Mouse (Mus musculus): ENCODE measurements around the gene Lmcd1. TPM values are rescaled to one million over a fixed set of nuclear protein-coding genes. Genes with fewer than 3 reads are reported as not detected.

Gene Lmcd1
- total RNA-seq, 2 experiments from 2014 or later: 7.3 to 8.4 TPM

DNA sequence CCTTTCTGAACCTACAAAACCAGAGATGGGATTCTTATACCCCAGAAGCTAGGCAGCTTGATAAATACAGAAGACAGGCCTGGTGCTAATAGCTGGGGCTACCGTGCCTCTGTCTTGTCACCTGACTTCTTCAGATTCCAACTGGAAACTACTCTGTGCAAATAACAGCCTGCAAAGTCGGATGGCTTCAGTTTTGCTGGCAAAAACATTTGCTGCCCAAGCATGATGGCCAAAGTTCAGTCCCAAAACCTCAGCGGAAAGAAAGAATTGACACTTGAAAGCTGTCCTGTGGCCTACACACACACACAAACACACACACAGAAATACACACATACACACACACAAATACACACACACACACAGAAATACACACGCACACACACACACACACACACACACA lies 65.5 kb downstream of the Lmcd1 start:
- DNase-seq (ENCODE audit: extremely low spot score in 1 of 2, low spot score in 1 of 2): no peak

GRCm38 (mm10) chr6:112350452-112350851 lies 76.9 kb downstream of the Lmcd1 start:
- no peak for DNase-seq (ENCODE audit: extremely low spot score in 1 of 2, low spot score in 1 of 2)

- DNase-seq (ENCODE audit: extremely low spot score in 1 of 2, low spot score in 1 of 2): no peak
Measured at GRCm38 (mm10) chr6:112359341-112359740, 85.8 kb downstream of the Lmcd1 start.

DNA sequence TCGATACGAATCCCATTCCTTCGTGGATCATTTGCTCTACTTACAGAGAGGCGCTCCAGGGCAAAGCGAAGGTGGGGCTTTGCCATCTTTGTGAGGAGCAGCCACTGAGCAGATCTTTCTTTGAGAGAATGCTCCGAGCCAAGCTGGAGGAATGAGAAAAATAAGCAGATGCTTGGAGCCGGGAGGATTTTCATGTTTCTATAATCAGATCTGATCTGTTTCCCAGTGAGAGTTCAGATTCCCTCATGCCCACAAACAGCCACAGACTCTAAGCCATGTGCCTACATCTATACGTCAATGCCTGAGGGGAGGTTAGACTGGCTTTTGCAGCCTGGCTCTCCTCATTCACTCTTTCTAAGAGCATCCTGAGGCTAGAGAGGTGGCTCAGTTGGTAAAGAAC lies 87.1 kb downstream of the Lmcd1 start:
- no peak for DNase-seq (ENCODE audit: extremely low spot score in 1 of 2, low spot score in 1 of 2)

DNA sequence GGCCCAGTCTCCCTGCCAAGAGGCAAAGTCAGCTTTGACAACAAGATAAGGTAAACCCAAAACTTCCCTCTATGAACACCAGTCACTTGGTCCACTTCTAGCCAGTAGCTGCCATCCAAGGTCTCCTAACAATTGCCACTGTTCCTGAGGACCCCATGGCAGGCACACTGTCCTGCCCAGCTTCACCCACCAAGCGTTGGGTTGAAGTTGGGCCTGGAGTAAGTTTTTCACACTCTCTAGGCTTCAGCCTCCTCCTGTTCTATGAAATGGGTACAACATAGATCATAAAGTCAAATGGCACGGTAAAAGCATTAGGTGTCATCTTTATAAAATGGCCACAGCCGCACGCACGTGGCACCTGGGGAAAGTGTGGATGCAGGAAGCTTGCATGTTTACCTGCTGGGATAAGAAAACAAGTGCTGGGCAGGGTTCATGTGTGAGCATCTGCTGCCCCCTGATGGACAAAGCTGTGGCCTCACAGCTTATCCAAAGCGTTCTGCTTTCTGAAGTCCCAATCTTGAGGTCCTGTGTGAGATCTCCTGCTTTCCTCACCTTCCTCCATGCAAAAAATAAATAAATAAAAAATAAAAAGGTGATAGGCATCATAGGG lies 88.9 kb downstream of the Lmcd1 start:
- peak; percentile 65 to 86 for DNase-seq (ENCODE audit: extremely low spot score in 1 of 2, low spot score in 1 of 2)

- DNase-seq (ENCODE audit: extremely low spot score in 1 of 2, low spot score in 1 of 2): peak in 1 of 2 experiments; percentile 47
Measured at GRCm38 (mm10) chr6:112364581-112364980, 91.0 kb downstream of the Lmcd1 start.

DNA sequence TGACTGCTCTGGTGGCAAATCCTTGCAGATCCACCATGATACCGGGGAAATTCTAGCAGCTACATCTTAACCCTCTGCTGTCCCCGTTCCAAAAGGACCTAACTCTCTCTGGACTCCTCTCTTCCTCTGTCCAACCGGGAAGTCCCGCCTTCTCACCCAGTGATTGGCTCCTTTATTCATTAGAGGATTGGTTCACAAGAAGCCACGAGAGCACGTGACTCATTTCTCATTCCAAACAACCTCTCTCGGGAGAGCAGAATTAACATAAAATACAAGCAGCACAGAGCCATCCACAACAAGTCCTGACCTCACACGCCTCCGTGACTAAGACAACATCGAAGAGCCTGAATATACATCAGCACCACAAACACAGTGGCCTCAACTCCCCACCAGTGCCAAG lies 91.7 kb downstream of the Lmcd1 start:
- no peak for DNase-seq (ENCODE audit: extremely low spot score in 1 of 2, low spot score in 1 of 2)

DNA sequence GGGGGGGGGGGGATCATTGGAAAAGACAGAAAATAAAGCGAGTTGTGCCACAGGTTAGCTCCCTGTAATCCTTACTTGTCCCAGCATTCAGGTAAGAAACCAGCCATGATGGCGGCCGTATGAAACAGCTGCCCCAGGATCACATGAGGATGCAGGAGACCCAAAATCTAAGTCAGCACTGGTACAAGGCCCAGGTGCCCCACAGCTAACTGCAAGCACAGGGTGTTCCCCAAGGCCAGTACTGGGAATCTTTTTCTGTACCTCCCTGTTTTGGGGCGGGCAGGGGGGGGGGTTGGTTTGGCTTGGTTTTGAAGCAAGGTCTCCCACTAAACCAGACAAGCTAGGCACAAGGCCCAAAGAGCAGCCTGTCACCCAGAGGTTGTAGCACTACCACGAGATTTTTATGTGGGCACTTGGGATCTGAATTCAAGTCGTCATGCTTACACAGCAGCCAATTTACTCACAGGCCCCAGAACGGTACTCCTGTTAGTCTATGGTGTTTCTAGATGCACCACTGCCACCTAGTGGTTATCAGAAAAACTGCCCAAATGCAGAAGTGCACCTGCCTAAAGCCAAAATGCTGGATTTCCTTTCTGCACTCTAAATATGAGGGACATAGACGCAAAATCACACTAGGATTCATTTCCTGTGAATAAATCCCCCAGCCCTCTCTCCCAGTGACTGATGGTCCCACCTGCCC lies 100.5 kb downstream of the Lmcd1 start:
- peak in 1 of 2 experiments; percentile 34 for DNase-seq (ENCODE audit: extremely low spot score in 1 of 2, low spot score in 1 of 2)

- no peak for DNase-seq (ENCODE audit: extremely low spot score in 1 of 2, low spot score in 1 of 2)
Measured at GRCm38 (mm10) chr6:112375661-112376392, 102.3 kb downstream of the Lmcd1 start.

DNA sequence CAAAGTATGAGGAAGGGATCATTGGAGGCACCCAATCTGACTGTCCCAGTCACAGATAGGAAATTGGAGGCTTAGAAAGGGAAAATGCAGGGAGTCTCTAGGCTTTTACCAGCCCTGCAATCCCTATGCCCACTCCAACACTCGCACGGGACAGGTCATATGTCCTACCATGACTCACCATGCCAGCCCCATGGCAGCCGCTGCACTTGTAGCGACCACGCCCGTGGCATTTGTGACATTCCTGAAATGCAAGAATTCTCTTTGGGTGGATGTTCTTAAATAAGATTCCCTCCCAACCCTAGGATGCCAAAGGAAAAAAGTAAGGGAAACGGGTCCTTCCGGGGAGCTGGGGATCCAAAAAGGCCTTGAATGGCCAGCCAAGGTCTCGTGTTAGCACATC lies 105.5 kb downstream of the Lmcd1 start:
- no peak for DNase-seq (ENCODE audit: extremely low spot score in 1 of 2, low spot score in 1 of 2)

Other genes starting within 250 kb of the Lmcd1 start
- gene Ssu2, start 114.3 kb downstream of the Lmcd1 start, total RNA-seq (2021): under 1 TPM; 0.26 to 0.69 TPM
- under 1 TPM; 0.69 to 0.96 TPM for gene Cav3, start 185.7 kb downstream of the Lmcd1 start, total RNA-seq (2021)
- 1 to 10 TPM; 7.2 to 9.9 TPM for gene Oxtr, start 216.2 kb downstream of the Lmcd1 start, total RNA-seq (2021)

Measured in layer of hippocampus, postnatal 25 days (tissue).